Mouse (Mus musculus) kidney, adult 18-20 months (tissue): ENCODE measurements around the gene Farsb.

Experiments
- DNase-seq: peaks from one replicate; pipeline ENCODE4 v3.0.0; 2021

The Farsb gene

GRCm38 (mm10) chr1:78417154-78417911 is 71.4 kb downstream of the Farsb start:
- no peak for DNase-seq

DNA sequence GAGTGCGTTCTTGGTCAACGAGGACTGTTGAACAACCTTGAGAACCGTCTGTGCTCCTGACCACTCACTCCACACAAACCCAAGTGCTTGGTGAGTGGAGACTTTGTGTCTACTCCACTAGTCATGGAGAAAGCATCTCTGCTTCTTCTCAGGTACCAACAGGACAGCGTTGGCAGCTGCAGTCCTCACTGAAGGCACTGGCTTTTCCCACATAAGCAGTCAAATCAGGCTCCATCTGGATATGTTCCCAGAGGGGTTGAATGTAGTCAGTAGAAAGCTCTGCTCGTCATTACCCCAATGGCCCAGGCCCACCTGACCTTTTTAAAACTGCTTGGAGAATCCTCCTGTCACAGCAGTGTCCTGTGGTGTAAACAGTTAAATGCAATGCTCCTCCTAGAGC is 74.3 kb downstream of the Farsb start:
- DNase-seq: no peak

DNA sequence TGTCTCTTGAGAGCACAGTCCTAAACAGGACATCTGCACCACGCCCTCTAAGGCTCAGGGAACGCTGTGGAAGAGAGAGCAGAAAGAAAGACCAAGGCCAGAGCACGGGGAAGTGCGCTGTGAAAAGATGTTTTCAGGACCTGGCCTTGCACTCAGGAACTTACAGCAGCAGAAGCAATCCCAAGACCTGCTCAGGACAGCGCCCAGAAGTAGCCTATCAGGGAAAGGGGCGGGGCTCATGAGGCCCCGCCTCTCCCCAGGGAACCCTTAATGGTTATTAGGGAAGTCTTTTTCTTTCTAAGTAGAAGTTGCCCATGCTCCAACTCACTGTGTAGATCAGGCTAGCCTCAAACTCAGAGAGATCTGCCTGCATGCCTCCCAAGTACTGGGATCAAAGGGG is 76.0 kb downstream of the Farsb start:
- DNase-seq: no peak

DNA sequence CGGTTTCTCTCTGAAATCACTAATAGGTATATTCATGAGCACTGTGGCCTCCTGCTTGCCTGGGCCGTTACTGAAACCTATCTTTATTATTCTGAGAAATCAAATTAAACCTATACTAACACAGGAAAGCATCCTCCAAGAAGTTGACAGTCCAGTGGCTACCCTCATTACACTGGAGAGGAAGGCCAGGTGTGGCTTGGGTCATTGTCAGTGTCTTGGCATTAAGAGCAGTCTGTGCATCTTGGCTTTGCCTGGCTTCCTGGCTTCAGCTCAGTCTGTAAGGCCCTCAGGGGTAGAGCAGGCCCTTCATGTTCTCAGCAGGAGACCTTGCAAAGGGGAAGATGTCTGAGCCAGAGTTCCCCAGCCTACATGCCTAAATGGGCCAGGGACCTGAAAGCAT is 79.3 kb downstream of the Farsb start:
- no peak for DNase-seq

DNA sequence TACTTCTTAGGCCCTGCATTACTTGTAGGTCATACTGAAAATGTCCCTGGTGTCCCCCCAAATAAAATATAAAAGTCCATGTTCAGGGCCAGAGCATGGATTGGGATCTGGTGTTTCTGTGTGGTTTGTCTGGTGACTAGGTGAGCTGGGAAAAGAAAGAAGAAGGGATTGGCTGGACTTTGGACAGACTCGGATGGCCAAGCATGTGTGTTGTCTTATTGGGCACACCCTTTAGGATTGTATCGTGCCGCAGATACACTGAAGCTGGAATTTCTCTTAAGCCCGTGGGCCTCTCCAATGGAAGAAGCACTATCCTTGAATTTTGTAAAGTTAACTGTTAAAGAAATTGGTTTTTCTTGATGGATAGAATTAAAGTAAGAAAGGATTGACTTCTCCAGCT is 87.3 kb downstream of the Farsb start:
- no peak for DNase-seq

- no peak for DNase-seq
Observed at GRCm38 (mm10) chr1:78399755-78400154, 88.9 kb downstream of the Farsb start.

DNA sequence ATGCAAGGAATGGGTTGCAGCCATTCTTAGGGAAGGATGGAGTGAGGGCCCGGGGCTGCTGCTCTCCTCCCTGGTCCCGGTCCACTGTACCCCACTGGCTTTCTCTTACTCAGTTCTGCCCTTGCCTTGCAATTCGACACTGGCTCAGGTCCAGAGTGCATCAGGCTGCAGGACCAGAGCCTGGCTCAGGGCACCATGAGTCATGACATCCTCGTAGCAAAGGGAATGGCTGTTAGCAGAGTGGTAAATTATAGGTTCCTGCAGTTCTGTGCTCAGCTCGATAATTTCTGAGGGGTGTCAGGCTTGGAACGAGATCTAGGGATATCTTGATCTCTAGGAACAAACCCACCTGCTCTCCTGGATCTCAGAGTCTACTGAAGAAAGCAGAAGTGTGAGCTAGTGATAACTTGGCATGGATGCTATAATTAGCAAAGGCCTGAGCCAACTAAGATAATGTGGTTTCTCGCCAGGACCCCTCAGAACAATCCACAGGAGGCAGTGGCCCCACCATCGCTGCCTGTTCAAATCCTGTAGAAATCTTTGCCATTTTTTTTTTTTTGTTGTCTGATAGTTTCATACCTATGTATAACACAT is 92.3 kb downstream of the Farsb start:
- no peak for DNase-seq

DNA sequence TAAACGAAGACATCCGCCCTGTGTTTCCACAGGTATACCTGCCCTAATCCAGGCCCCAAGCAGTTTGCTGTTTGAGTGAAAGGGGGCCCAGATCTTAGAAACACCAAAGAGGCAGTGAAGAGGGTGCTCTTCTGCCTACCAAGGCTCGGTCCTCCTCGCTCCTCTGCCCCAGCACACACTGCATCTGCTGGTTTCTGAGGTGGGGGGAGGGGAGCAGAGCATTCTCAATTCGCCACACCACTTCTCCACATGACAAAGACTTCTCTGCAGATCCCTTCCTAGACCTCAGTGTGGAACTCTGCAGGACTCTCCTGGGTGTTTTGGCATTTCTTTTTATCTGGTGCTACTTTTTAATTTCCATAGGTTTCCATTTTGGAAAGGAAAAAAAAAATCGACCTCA is 93.0 kb downstream of the Farsb start:
- DNase-seq: no peak

DNA sequence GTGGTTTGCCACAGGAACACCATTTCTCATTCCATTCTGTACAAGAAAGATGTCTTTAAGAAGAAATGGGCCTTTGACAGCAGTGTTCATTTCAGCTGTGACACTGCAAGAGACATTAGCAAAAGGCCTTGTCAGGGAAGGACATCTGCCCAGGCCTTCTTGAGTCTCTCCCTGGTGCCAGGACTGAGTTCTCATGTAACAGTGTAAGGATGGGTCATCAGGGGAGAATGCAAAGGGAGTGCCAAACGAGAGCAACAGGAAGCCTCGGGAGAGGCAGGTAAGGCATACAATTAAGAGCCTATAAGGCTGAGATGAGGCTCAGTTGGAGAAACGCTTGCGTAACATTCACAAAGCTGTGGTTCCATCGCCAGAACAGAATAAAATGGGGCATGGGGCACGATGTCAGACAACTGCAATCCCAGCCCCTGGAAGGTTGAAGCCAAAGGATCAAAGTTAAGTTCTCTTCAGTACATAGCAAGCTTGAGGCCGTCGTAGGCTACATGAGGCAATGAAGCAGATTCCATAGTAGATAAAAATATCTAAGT is 93.4 kb downstream of the Farsb start:
- DNase-seq: no peak

DNA sequence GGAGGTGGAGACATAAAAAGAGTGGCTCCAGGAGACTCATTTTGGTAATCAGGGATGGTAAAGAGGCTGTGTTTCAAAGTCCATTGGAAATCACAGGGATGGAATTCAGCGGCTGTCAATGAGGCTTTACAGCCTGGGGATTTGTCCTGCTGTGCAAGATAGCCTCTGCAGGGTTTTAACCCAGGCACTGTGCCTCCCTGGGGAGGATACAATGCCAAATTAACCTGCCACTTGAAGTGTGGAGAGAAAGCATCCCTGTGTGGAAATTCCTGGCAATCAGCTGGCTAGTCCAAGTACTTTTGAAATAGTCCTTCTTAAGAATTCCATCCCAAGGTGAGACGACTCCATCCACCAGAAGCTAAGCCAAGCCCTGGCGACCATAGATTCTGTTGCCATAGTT is 99.8 kb downstream of the Farsb start:
- DNase-seq: no peak

DNA sequence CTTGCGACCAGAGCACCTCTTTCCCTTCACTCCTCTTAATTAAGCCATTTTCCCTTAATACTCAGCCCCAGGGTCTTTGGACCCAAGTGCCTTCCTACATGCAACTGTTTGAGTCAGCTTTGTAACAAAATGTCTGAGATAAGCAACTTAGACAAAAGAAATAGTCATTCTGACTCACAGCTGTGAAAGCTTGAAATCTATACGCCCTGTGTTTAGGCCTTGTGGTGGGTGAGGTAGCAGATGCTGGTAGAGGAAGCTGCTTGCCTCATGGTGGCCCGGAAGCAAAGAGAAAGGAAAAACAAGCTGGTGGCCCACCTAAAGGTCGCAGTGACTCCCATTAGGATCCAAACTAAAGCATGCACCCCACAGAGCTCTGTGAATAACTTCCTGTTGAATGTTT is 100.8 kb downstream of the Farsb start:
- DNase-seq: no peak

DNA sequence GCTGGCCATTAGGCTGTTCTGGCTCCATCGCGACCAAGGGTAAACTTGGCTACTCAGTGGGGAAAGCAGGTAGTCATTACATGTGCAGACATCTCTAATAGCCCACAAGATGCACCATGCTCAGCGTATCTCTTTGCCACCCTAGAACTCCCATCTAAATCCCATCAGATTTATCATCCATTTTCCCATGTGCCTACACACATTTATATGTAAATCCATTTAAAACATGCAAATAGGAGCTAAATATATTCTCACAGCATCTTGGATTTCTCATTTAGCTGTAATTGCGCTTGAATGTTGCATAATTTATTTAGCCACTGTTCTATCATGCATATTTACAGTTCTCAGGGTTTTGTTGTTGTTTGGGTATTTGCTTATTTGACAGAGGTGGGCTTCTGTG is 107.7 kb downstream of the Farsb start:
- DNase-seq: no peak

DNA sequence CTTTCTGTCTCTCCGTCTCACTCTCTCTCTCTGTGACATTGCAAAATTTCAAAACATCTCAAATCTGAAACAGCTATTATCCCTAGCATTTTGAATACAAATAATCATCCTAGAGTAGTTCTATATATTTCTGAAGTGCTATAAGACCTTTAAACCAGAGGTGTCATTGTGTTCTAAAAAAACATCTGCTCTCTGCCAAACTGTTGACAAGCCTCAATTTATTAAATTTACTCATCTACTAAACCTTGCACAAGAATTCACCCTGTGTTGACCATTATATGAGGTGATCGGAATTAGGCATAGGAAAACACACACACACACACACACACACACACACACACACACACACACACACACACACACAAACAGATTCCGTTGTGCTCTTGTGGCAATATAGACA is 113.6 kb downstream of the Farsb start:
- DNase-seq: no peak

DNA sequence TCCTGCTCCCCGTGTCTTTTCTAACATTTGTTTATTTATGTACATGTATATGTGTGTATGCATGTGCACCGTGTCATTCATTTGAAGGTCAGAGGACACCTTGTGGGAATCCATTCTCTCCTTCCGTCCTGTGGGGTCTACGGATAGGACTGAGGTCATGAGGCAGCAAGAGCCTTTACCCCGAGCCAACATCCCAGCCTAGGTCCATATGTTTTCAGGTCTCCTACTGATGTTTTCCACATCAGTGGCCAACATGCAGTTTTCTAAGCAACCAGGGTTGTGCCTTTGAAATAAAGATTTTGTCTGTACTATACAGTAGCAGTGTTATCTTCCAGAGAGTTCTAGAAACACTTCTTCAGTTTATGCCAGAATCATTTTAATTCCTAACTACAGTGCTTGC is 114.9 kb downstream of the Farsb start:
- DNase-seq: no peak

- no peak for DNase-seq
Observed at GRCm38 (mm10) chr1:78372316-78372715, 116.4 kb downstream of the Farsb start.

DNA sequence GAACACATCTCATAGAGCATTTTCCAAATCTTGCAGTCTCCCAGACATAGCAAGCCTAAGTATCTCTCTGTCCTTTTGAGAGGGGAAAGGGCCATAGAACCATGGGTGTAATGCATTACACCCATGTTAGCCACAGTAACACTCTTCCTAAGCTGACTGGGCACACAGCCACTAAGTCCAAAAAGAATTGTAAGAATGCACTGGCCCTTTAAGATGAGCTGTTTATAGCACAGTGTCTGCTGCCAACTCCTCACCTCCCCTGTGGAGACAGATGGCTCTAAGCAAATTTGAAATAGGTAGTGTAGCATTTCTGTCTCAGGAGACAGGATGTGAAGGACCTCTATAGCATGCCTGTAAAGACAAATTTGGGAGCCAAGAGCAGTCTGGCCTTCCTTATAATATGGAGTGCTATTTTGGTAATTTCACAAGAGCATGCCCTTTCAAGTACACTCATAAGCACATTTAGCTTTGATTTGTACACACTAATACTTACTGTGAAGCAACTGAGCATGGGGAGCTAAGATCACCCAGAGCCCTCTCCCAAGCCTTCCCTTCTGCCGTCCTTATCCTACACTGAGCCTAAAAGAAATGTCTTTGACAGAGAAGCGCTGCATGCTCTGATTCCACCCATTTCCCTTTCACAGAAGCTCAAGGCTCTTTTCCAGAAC is 117.0 kb downstream of the Farsb start:
- no peak for DNase-seq

- no peak for DNase-seq
Observed at GRCm38 (mm10) chr1:78370121-78370520, 118.6 kb downstream of the Farsb start.
